Mouse (Mus musculus) left cerebral cortex, postnatal 10 days (tissue): ENCODE data around the gene Tas1r3. TPM values are rescaled to one million over a fixed set of nuclear protein-coding genes. Genes with fewer than 3 reads are reported as not detected.

ENCODE experiments used
- DNase-seq, 2 experiments: peaks; one replicate each; pipeline ENCODE4 v3.0.0; 2021 to 2022; ENCODE audit warnings: low spot score in 2 of 2, mixed read lengths in 1 of 2; ENCODE audit errors: extremely low spot score in 1 of 2
- intact Hi-C: fragments of 180-260 bp; cut with DNase I; formaldehyde crosslinking; loops from one replicate; pipeline ENCODE4 v1.15.1; 2025
- microRNA-seq: library from miRNA; unstranded; fragments of <30 nt; microRNA quantifications from one replicate; pipeline ENCODE4 v1.2.0, GENCODE M21; 2022
- total RNA-seq, 2 experiments: library from RNA; stranded (reverse); gene quantifications; 2 replicates each; pipeline ENCODE4 v1.2.3; 2021

Gene Tas1r3
- total RNA-seq, 2 experiments from 2014 or later: 0.13 to 0.22 TPM

- intact Hi-C loops: no loop called here
- DNase-seq: no peak
Observed at GRCm38 (mm10) chr4:155829866-155830265, 33.3 kb downstream of the Tas1r3 start.

GRCm38 (mm10) chr4:155823443-155823842 is 39.7 kb downstream of the Tas1r3 start:
- intact Hi-C loops: no loop called here

GRCm38 (mm10) chr4:155821025-155821424 is 42.1 kb downstream of the Tas1r3 start:
- intact Hi-C loops: no loop called here
- no peak for DNase-seq

More at GRCm38 (mm10) chr4:155823443-155823842, 39.7 kb downstream of the Tas1r3 start:
- DNase-seq: no peak

GRCm38 (mm10) chr4:155817533-155817932 is 45.6 kb downstream of the Tas1r3 start:
- no peak for DNase-seq
- intact Hi-C loops: no loop called here

- intact Hi-C loops: no loop called here
- peak in 1 of 2 experiments; percentile 74 for DNase-seq
Observed at GRCm38 (mm10) chr4:155812665-155813181, 50.4 kb downstream of the Tas1r3 start.

GRCm38 (mm10) chr4:155811929-155812664 is 51.1 kb downstream of the Tas1r3 start, which contains the start of gene Ccnl2:
Ccnl2 (plus strand) TSS chr4:155812489.
- DNase-seq: peak; percentile 92 to 97
- intact Hi-C loops: no loop called here

Small RNA genes within 50 kb of the gene (microRNA-seq; reads per million reads assigned to microRNA genes)
- gene Gm22991: not detected

Other genes with a start within 250 kb of the Tas1r3 start
- 10 to 100 TPM; 42.0 to 51.4 TPM for gene Cdk11b, start 238.5 kb downstream of the Tas1r3 start, total RNA-seq
- gene Gm10563, start 218.0 kb downstream of the Tas1r3 start, total RNA-seq: not detected
- gene Mmp23, start 210.0 kb downstream of the Tas1r3 start, total RNA-seq: 1 to 10 TPM; 2.1 to 2.2 TPM
- 100 to 1,000 TPM in 1 of 2 experiments, 10 to 100 TPM in 1; 98.4 to 100 TPM for gene Mib2, start 194.2 kb downstream of the Tas1r3 start, total RNA-seq
- 10 to 100 TPM; 20.2 to 22.2 TPM for gene Fndc10, start 169.0 kb downstream of the Tas1r3 start, total RNA-seq
- gene Ssu72, start 158.6 kb downstream of the Tas1r3 start, total RNA-seq: 10 to 100 TPM; 82.3 to 85.4 TPM
- gene Tmem240, start 128.6 kb downstream of the Tas1r3 start, total RNA-seq: 10 to 100 TPM; 63.6 to 68.8 TPM
- gene Atad3a, start 102.3 kb downstream of the Tas1r3 start, total RNA-seq: 10 to 100 TPM; 56.0 to 57.9 TPM
- gene Vwa1, start 88.7 kb downstream of the Tas1r3 start, total RNA-seq: 10 to 100 TPM; 14.6 to 19.3 TPM
- 1 to 10 TPM; 3.0 to 5.4 TPM for gene Tmem88b, start 77.5 kb downstream of the Tas1r3 start, total RNA-seq
- gene Ankrd65, start 72.9 kb downstream of the Tas1r3 start, total RNA-seq: not detected
- gene Mrpl20, start 60.5 kb downstream of the Tas1r3 start, total RNA-seq: 100 to 1,000 TPM; 103 to 111 TPM
- 10 to 100 TPM; 68.7 to 71.2 TPM for gene Ccnl2, start 50.9 kb downstream of the Tas1r3 start, total RNA-seq
- 10 to 100 TPM; 81.6 to 82.6 TPM for gene Aurkaip1, start 32.1 kb downstream of the Tas1r3 start, total RNA-seq
- 10 to 100 TPM; 10.6 to 14.1 TPM for gene Mxra8, start 23.7 kb downstream of the Tas1r3 start, total RNA-seq
- 10 to 100 TPM; 70.6 to 74.2 TPM for gene Dvl1, start 16.0 kb downstream of the Tas1r3 start, total RNA-seq
- gene Cptp, start 6.1 kb upstream of the Tas1r3 start, total RNA-seq: 10 to 100 TPM; 29.6 to 30.8 TPM
- 10 to 100 TPM; 38.3 to 39.8 TPM for gene Ints11, start 6.2 kb upstream of the Tas1r3 start, total RNA-seq
- 10 to 100 TPM; 66.0 to 71.2 TPM for gene Pusl1, start 28.4 kb upstream of the Tas1r3 start, total RNA-seq
- gene Acap3, start 28.5 kb upstream of the Tas1r3 start, total RNA-seq: 100 to 1,000 TPM; 144 to 146 TPM
- 10 to 100 TPM; 84.9 to 93.8 TPM for gene Ube2j2, start 80.5 kb upstream of the Tas1r3 start, total RNA-seq
- gene C1qtnf12, start 99.0 kb upstream of the Tas1r3 start, total RNA-seq: 10 to 100 TPM; 19.2 to 20.9 TPM
- gene B3galt6, start 129.3 kb upstream of the Tas1r3 start, total RNA-seq: 10 to 100 TPM; 11.4 to 11.8 TPM
- 100 to 1,000 TPM; 136 to 139 TPM for gene Sdf4, start 129.5 kb upstream of the Tas1r3 start, total RNA-seq
- 1 to 10 TPM in 1 of 2 experiments, under 1 TPM in 1; 0.32 to 1.4 TPM for gene Tnfrsf4, start 150.5 kb upstream of the Tas1r3 start, total RNA-seq
- gene Tnfrsf18, start 162.8 kb upstream of the Tas1r3 start, total RNA-seq: not detected
- gene Ttll10, start 196.1 kb upstream of the Tas1r3 start, total RNA-seq: not detected
- 10 to 100 TPM; 26.5 to 27.9 TPM for gene 9430015G10Rik, start 246.6 kb upstream of the Tas1r3 start, total RNA-seq